Mouse (Mus musculus): ENCODE data around the gene Olfr1360.

The Olfr1360 gene

DNA sequence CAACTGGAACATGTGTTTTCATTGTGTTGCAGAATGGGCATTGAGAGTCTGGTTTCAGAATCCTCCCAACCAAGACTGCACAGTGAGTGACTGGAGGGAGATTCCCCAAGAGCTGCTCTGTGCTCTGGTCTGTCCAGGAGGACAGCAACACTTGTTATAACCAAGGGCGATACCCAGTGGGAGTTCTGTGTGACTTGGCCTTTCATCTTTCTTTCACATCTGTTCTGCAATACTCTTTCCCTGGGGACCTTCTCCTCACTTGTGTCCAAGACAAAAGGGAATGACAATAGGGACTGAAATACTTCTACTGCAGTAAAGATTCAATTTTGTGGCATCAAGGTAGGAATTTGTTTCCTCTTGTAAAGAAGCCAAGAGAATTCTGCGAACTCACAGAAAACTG lies 34.8 kb downstream of the Olfr1360 start, which contains the start of gene Olfr11:
TSS of gene Olfr11 (minus strand) at position 101 of the 400 bp plus-strand sequence.
- DNase-seq, result no peak

All from kidney, postnatal 10 days (tissue).